Mouse (Mus musculus) thymus, adult 2 months (tissue): ENCODE data around the gene Cc2d2b. TPM values are rescaled to one million over a fixed set of nuclear protein-coding genes. Genes with fewer than 3 reads are reported as not detected.
A peak's percentile ranks its signal among the peaks of the same experiment; 100 is the strongest.

Source experiments
- DNase-seq: peaks from one replicate; pipeline ENCODE4 v3.0.0; 2021
- H3K27ac ChIP-seq: fragments of 200-500 bp; 2 replicates; pipeline ENCODE4 v1.5.1; 2012; ENCODE audit warnings: low read length, control low read depth; ENCODE audit not compliant: control insufficient read depth, insufficient read depth
- H3K27me3 ChIP-seq: fragments of 200-500 bp; 2 replicates; pipeline ENCODE4 v1.6.1; 2012; ENCODE audit warnings: mild to moderate bottlenecking, low read length, moderate library complexity, mixed read lengths; ENCODE audit not compliant: control insufficient read depth, insufficient read depth
- H3K36me3 ChIP-seq: fragments of 200-500 bp; 2 replicates; pipeline ENCODE4 v1.6.1; 2012; ENCODE audit warnings: mild to moderate bottlenecking, low read length, moderate library complexity; ENCODE audit not compliant: control insufficient read depth, insufficient read depth
- H3K4me1 ChIP-seq: fragments of 200-500 bp; replicated peaks from 2 replicates; pipeline ENCODE4 v1.6.1; 2012; ENCODE audit warnings: low read length; ENCODE audit not compliant: control insufficient read depth, insufficient read depth
- H3K4me3 ChIP-seq: fragments of 200-500 bp; 2 replicates; pipeline ENCODE4 v1.5.1; 2012; ENCODE audit warnings: mild to moderate bottlenecking, low read length, control low read depth, moderate library complexity; ENCODE audit not compliant: control insufficient read depth, insufficient read depth
- CTCF ChIP-seq: fragments of 200-500 bp; IDR thresholded peaks from 2 replicates; pipeline ENCODE4 v1.5.1; 2012; ENCODE audit warnings: mild to moderate bottlenecking, control low read depth, low read length, moderate library complexity, borderline replicate concordance; ENCODE audit not compliant: control insufficient read depth, poor library complexity, insufficient read depth; ENCODE audit errors: extremely low read depth
- POLR2A ChIP-seq: fragments of 200-500 bp; IDR thresholded peaks from 2 replicates; pipeline ENCODE4 v1.6.1; 2012; ENCODE audit warnings: mild to moderate bottlenecking, low read length, control low read depth, moderate library complexity; ENCODE audit not compliant: control insufficient read depth, poor library complexity, insufficient read depth; ENCODE audit errors: extremely low read depth
- WGBS: fragments of 180-500 bp; shearing (Covaris S2); methylation state at CpG from one replicate; pipeline ENCODE4 v1.1.7; 2018; 5-methylcytosine and 5-hydroxymethylcytosine counted together
- polyA plus RNA-seq: library from polyadenylated mRNA; depleted of rRNA; stranded (reverse); fragments of >200 nt; gene quantifications from 2 replicates; pipeline ENCODE4 v1.2.3, GENCODE M21; 2012

Gene Cc2d2b
- polyA plus RNA-seq, 1 experiment, result not detected

GRCm38 (mm10) chr19:40746603-40747002 lies 1.9 kb upstream of the Cc2d2b start:
- WGBS, result 79% methylated on average over 4 of the region's 4 CpGs
- TF ChIP-seq POLR2A, result no peak
- TF ChIP-seq CTCF, result no peak
- no peak for DNase-seq
- Histone ChIP-seq H3K4me1 (no peaks in the 10 kb centered on the region), H3K27ac (no peak overlapping the region), H3K4me3 (no peak overlapping the region), H3K36me3 (no peaks in the 10 kb centered on the region), H3K27me3 (no peaks in the 10 kb centered on the region)

GRCm38 (mm10) chr19:40754311-40754710 lies 5.8 kb downstream of the Cc2d2b start:
- H3K27ac ChIP-seq, result no peak overlapping the region
- TF ChIP-seq POLR2A (no peak), CTCF (no peak)
- DNase-seq, result peak; percentile 78
- H3K27me3 ChIP-seq, result no peaks in the 10 kb centered on the region
- H3K4me3 ChIP-seq, result no peak overlapping the region
- no peaks in the 10 kb centered on the region for H3K4me1 ChIP-seq
- no peaks in the 10 kb centered on the region for H3K36me3 ChIP-seq
- WGBS, result 31% methylated on average over 2 of the region's 2 CpGs

GRCm38 (mm10) chr19:40760071-40760470 lies 11.5 kb downstream of the Cc2d2b start:
- H3K27me3 ChIP-seq, result no peaks in the 10 kb centered on the region
- no peak overlapping the region for H3K27ac ChIP-seq
- no peak for DNase-seq
- WGBS, result 92% methylated on average over 2 of the region's 2 CpGs
- no peak overlapping the region for H3K4me3 ChIP-seq
- H3K4me1 ChIP-seq, result no peaks in the 10 kb centered on the region
- H3K36me3 ChIP-seq, result no peaks in the 10 kb centered on the region
- TF ChIP-seq CTCF, result no peak
- no peak for TF ChIP-seq POLR2A

GRCm38 (mm10) chr19:40762023-40762759 lies 13.6 kb downstream of the Cc2d2b start:
- H3K36me3 ChIP-seq, result no peaks in the 10 kb centered on the region
- no peaks in the 10 kb centered on the region for H3K27me3 ChIP-seq
- DNase-seq, result peak; percentile 19

GRCm38 (mm10) chr19:40767189-40767588 lies 18.6 kb downstream of the Cc2d2b start:
- Histone ChIP-seq H3K36me3 (no peaks in the 10 kb centered on the region), H3K27me3 (no peaks in the 10 kb centered on the region), H3K4me1 (no peaks in the 10 kb centered on the region), H3K27ac (no peak overlapping the region), H3K4me3 (no peak overlapping the region)
- WGBS, result 97% methylated on average over 2 of the region's 2 CpGs
- no peak for TF ChIP-seq POLR2A
- no peak for DNase-seq

More at GRCm38 (mm10) chr19:40762023-40762759, 13.6 kb downstream of the Cc2d2b start:
- no peak overlapping the region for H3K27ac ChIP-seq
- WGBS, result 53% methylated on average over 22 of the region's 22 CpGs
- TF ChIP-seq POLR2A, result no peak
- TF ChIP-seq CTCF, result no peak
- peak overlapping the region; percentile 53 for H3K4me3 ChIP-seq
- no peaks in the 10 kb centered on the region for H3K4me1 ChIP-seq

GRCm38 (mm10) chr19:40769341-40769770 lies 20.8 kb downstream of the Cc2d2b start:
- no peaks in the 10 kb centered on the region for H3K27me3 ChIP-seq
- H3K27ac ChIP-seq, result no peak overlapping the region
- H3K4me3 ChIP-seq, result no peak overlapping the region
- DNase-seq, result no peak
- H3K4me1 ChIP-seq, result no peaks in the 10 kb centered on the region
- no peaks in the 10 kb centered on the region for H3K36me3 ChIP-seq
- no peak for TF ChIP-seq POLR2A
- TF ChIP-seq CTCF, result no peak
- WGBS, result 85% methylated on average over 7 of the region's 7 CpGs
